Mouse (Mus musculus) effector memory CD4-positive, alpha-beta T cell, adult 7 months (primary cell): Measurements from ENCODE around the gene Tbc1d17. TPM values are rescaled to one million over a fixed set of nuclear protein-coding genes. Genes with fewer than 3 reads are reported as not detected.

Experiments used
- polyA plus RNA-seq: library from polyadenylated mRNA; unstranded; fragments of 100-300 nt; shearing (Covaris generic); gene quantifications from one replicate; pipeline ENCODE4 v1.2.1, GENCODE M21; 2017

Tbc1d17 gene
- polyA plus RNA-seq = 66.3 TPM

GRCm38 (mm10) chr7:44848561-44849415, at the start of gene Tbc1d17, which contains the start of gene Akt1s1:
TSS of gene Tbc1d17 (minus strand) at chr7:44849079.
TSS of gene Akt1s1 (plus strand) at chr7:44848991.

GRCm38 (mm10) chr7:44895593-44896434, 46.9 kb upstream of the Tbc1d17 start, which contains the start of gene Fuz:
TSS of gene Fuz (plus strand) at chr7:44896079.

GRCm38 (mm10) chr7:44892276-44892921, 43.5 kb upstream of the Tbc1d17 start, which contains the start of gene Med25:
TSS of gene Med25 (minus strand) at chr7:44892712.

GRCm38 (mm10) chr7:44869697-44870528, 21.0 kb upstream of the Tbc1d17 start, which contains the start of gene Ptov1:
TSS of gene Ptov1 (minus strand) at chr7:44869788.

GRCm38 (mm10) chr7:44857042-44857552, 8.2 kb upstream of the Tbc1d17 start, which contains the start of gene Pnkp:
TSS of gene Pnkp (plus strand) at chr7:44857139.

GRCm38 (mm10) chr7:44816470-44817021, 32.3 kb downstream of the Tbc1d17 start, which contains the start of gene Atf5:
TSS of gene Atf5 (minus strand) at chr7:44816658.

GRCm38 (mm10) chr7:44815721-44816469, 33.0 kb downstream of the Tbc1d17 start, which contains the start of the genes Nup62 and Il4i1:
TSS of gene Nup62 (plus strand) at chr7:44816088.
TSS of gene Il4i1 (plus strand) at chr7:44816387.

Other genes starting within 250 kb of the Tbc1d17 start
- gene Myh14, start 178.2 kb downstream of the Tbc1d17 start, polyA plus RNA-seq = 0.89 TPM
- not detected for gene Izumo2, start 140.3 kb downstream of the Tbc1d17 start, polyA plus RNA-seq
- gene Vrk3, start 100.7 kb downstream of the Tbc1d17 start, polyA plus RNA-seq = 85.2 TPM
- 0.40 TPM for gene Zfp473, start 98.0 kb downstream of the Tbc1d17 start, polyA plus RNA-seq
- 31.8 TPM for gene Nup62, start 33.0 kb downstream of the Tbc1d17 start, polyA plus RNA-seq
- gene Il4i1, start 32.7 kb downstream of the Tbc1d17 start, polyA plus RNA-seq = 0.23 TPM
- 0.22 TPM for gene Atf5, start 32.4 kb downstream of the Tbc1d17 start, polyA plus RNA-seq
- gene Akt1s1, start 88 bp downstream of the Tbc1d17 start, polyA plus RNA-seq = 18.9 TPM
- 71.7 TPM for gene Pnkp, start 8.1 kb upstream of the Tbc1d17 start, polyA plus RNA-seq
- gene Ptov1, start 20.7 kb upstream of the Tbc1d17 start, polyA plus RNA-seq = 20.2 TPM
- gene Med25, start 43.6 kb upstream of the Tbc1d17 start, polyA plus RNA-seq = 52.8 TPM
- gene Fuz, start 47.0 kb upstream of the Tbc1d17 start, polyA plus RNA-seq = 18.5 TPM
- 45.9 TPM for gene Ap2a1, start 80.4 kb upstream of the Tbc1d17 start, polyA plus RNA-seq
- gene Tsks, start 94.1 kb upstream of the Tbc1d17 start, polyA plus RNA-seq = 0.28 TPM
- 0.67 TPM for gene Cpt1c, start 125.8 kb upstream of the Tbc1d17 start, polyA plus RNA-seq
- 143 TPM for gene Prmt1, start 137.5 kb upstream of the Tbc1d17 start, polyA plus RNA-seq
- 134 TPM for gene Irf3, start 148.6 kb upstream of the Tbc1d17 start, polyA plus RNA-seq
- 13.6 TPM for gene Bcl2l12, start 149.6 kb upstream of the Tbc1d17 start, polyA plus RNA-seq
- gene Scaf1, start 167.3 kb upstream of the Tbc1d17 start, polyA plus RNA-seq = 22.3 TPM
- gene Rras, start 168.9 kb upstream of the Tbc1d17 start, polyA plus RNA-seq = 25.1 TPM
- gene Prr12, start 203.8 kb upstream of the Tbc1d17 start, polyA plus RNA-seq = 1.0 TPM
- 78.5 TPM for gene Nosip, start 213.3 kb upstream of the Tbc1d17 start, polyA plus RNA-seq
- gene Prrg2, start 213.6 kb upstream of the Tbc1d17 start, polyA plus RNA-seq = 1.6 TPM
- gene Rcn3, start 243.1 kb upstream of the Tbc1d17 start, polyA plus RNA-seq = 5.5 TPM